Mouse (Mus musculus): ENCODE results near the gene Tmem94. TPM values are rescaled to one million over a fixed set of nuclear protein-coding genes. Genes with fewer than 3 reads are reported as not detected.

Tmem94 gene
- total and polyA plus RNA-seq, 2 experiments, result 11.0 to 41.9 TPM

- Histone ChIP-seq H3K79me2 (ENCODE audit: control insufficient read depth, insufficient read depth, low read length) (no peaks in the 10 kb centered on the region), H3K4me3 (ENCODE audit: insufficient read depth, low read depth, low read length) (no peak overlapping the region), H3K27ac (replicated peaks; ENCODE audit: insufficient read depth, low read depth, low read length) (no peak overlapping the region), H3K9ac (ENCODE audit: low read depth, low read length) (no peak overlapping the region), H3K27me3 (ENCODE audit: control insufficient read depth, insufficient read depth, low read length) (no peaks in the 10 kb centered on the region), H3K4me1 (ENCODE audit: control insufficient read depth, insufficient read depth, low read length) (no peaks in the 10 kb centered on the region), H3K36me3 (ENCODE audit: control insufficient read depth, insufficient read depth, low read length) (no peaks in the 10 kb centered on the region)
- DNase-seq (ENCODE audit: extremely low read depth, low read depth, low spot score), result no peak
- TF ChIP-seq CTCF (IDR thresholded peaks at IDR 0.05; ENCODE audit: low read depth, low read length) (no peak), POLR2A (IDR thresholded peaks at IDR 0.05; ENCODE audit: extremely low read depth, insufficient read depth, low read length) (no peak)
- WGBS, result 65% methylated on average over 1 of the region's 1 CpGs
These were observed 19.1 kb upstream of the Tmem94 start for GRCm38 (mm10) chr11:115746109-115746508.

- Histone ChIP-seq H3K27ac (replicated peaks; ENCODE audit: insufficient read depth, low read depth, low read length) (no peak overlapping the region), H3K79me2 (ENCODE audit: control insufficient read depth, insufficient read depth, low read length) (no peaks in the 10 kb centered on the region), H3K4me1 (ENCODE audit: control insufficient read depth, insufficient read depth, low read length) (no peaks in the 10 kb centered on the region), H3K4me3 (ENCODE audit: insufficient read depth, low read depth, low read length) (no peak overlapping the region), H3K9ac (ENCODE audit: low read depth, low read length) (no peak overlapping the region), H3K36me3 (ENCODE audit: control insufficient read depth, insufficient read depth, low read length) (no peaks in the 10 kb centered on the region), H3K27me3 (ENCODE audit: control insufficient read depth, insufficient read depth, low read length) (no peaks in the 10 kb centered on the region)
- 50% methylated on average over 8 of the region's 8 CpGs for WGBS
- no peak for DNase-seq (ENCODE audit: extremely low read depth, low read depth, low spot score)
- TF ChIP-seq POLR2A (IDR thresholded peaks at IDR 0.05; ENCODE audit: extremely low read depth, insufficient read depth, low read length), result no peak
- TF ChIP-seq CTCF (IDR thresholded peaks at IDR 0.05; ENCODE audit: low read depth, low read length), result no peak
These were observed 18.5 kb upstream of the Tmem94 start for GRCm38 (mm10) chr11:115746762-115747161.

- Histone ChIP-seq H3K27me3 (ENCODE audit: control insufficient read depth, insufficient read depth, low read length) (no peaks in the 10 kb centered on the region), H3K9ac (ENCODE audit: low read depth, low read length) (no peak overlapping the region), H3K27ac (replicated peaks; ENCODE audit: insufficient read depth, low read depth, low read length) (no peak overlapping the region), H3K4me1 (ENCODE audit: control insufficient read depth, insufficient read depth, low read length) (no peaks in the 10 kb centered on the region), H3K36me3 (ENCODE audit: control insufficient read depth, insufficient read depth, low read length) (no peaks in the 10 kb centered on the region), H3K4me3 (ENCODE audit: insufficient read depth, low read depth, low read length) (no peak overlapping the region), H3K79me2 (ENCODE audit: control insufficient read depth, insufficient read depth, low read length) (no peaks in the 10 kb centered on the region)
- whole genome bisulfite sequencing, result 9% methylated on average over 14 of the region's 15 CpGs
- DNase-seq (ENCODE audit: extremely low read depth, low read depth, low spot score), result no peak
- no peak for TF ChIP-seq POLR2A (IDR thresholded peaks at IDR 0.05; ENCODE audit: extremely low read depth, insufficient read depth, low read length)
- TF ChIP-seq CTCF (IDR thresholded peaks at IDR 0.05; ENCODE audit: low read depth, low read length), result no peak
These were observed 17.9 kb upstream of the Tmem94 start for GRCm38 (mm10) chr11:115747351-115747750.

DNA sequence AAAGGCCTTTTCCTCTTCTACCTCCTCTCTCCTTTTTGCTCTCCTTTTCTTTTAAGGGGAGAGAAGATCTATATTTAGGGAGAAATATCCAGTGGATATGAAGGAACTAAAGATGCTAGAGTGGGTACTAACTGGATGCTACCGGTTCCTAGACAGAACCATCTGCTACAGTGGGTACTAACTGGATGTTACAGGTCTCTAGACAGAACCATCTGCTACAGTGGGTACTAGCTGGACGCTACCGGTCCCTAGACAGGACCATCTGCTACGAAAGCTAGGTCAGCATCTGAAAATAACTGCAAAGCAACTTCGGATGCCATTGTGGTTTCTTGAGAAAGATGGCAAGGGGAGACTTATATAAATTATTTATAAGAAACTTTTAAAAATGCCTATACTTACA is 15.4 kb upstream of the Tmem94 start:
- WGBS, result 91% methylated on average over 5 of the region's 5 CpGs

GRCm38 (mm10) chr11:115751725-115752124 is 13.5 kb upstream of the Tmem94 start:
- no peaks in the 10 kb centered on the region for H3K4me1 ChIP-seq (ENCODE audit: control insufficient read depth, insufficient read depth, low read length)
- H3K4me3 ChIP-seq (ENCODE audit: insufficient read depth, low read depth, low read length), result no peak overlapping the region
- WGBS, result 60% methylated on average over 2 of the region's 2 CpGs
- no peak overlapping the region for H3K27ac ChIP-seq (replicated peaks; ENCODE audit: insufficient read depth, low read depth, low read length)
- no peak for DNase-seq (ENCODE audit: extremely low read depth, low read depth, low spot score)
- H3K9ac ChIP-seq (ENCODE audit: low read depth, low read length), result no peak overlapping the region
- H3K79me2 ChIP-seq (ENCODE audit: control insufficient read depth, insufficient read depth, low read length), result no peaks in the 10 kb centered on the region
- H3K36me3 ChIP-seq (ENCODE audit: control insufficient read depth, insufficient read depth, low read length), result no peaks in the 10 kb centered on the region
- H3K27me3 ChIP-seq (ENCODE audit: control insufficient read depth, insufficient read depth, low read length), result no peaks in the 10 kb centered on the region
- TF ChIP-seq POLR2A (IDR thresholded peaks at IDR 0.05; ENCODE audit: extremely low read depth, insufficient read depth, low read length), result no peak
- TF ChIP-seq CTCF (IDR thresholded peaks at IDR 0.05; ENCODE audit: low read depth, low read length), result no peak

More for the DNA sequence above, 15.4 kb upstream of the Tmem94 start:
- Histone ChIP-seq H3K79me2 (ENCODE audit: control insufficient read depth, insufficient read depth, low read length) (no peaks in the 10 kb centered on the region), H3K36me3 (ENCODE audit: control insufficient read depth, insufficient read depth, low read length) (no peaks in the 10 kb centered on the region), H3K27me3 (ENCODE audit: control insufficient read depth, insufficient read depth, low read length) (no peaks in the 10 kb centered on the region), H3K9ac (ENCODE audit: low read depth, low read length) (no peak overlapping the region), H3K27ac (replicated peaks; ENCODE audit: insufficient read depth, low read depth, low read length) (no peak overlapping the region), H3K4me1 (ENCODE audit: control insufficient read depth, insufficient read depth, low read length) (no peaks in the 10 kb centered on the region), H3K4me3 (ENCODE audit: insufficient read depth, low read depth, low read length) (no peak overlapping the region)
- TF ChIP-seq POLR2A (IDR thresholded peaks at IDR 0.05; ENCODE audit: extremely low read depth, insufficient read depth, low read length) (no peak), CTCF (IDR thresholded peaks at IDR 0.05; ENCODE audit: low read depth, low read length) (no peak)
- no peak for DNase-seq (ENCODE audit: extremely low read depth, low read depth, low spot score)

- WGBS, result 90% methylated on average over 7 of the region's 7 CpGs
- no peaks in the 10 kb centered on the region for H3K79me2 ChIP-seq (ENCODE audit: control insufficient read depth, insufficient read depth, low read length)
- TF ChIP-seq POLR2A (IDR thresholded peaks at IDR 0.05; ENCODE audit: extremely low read depth, insufficient read depth, low read length) (no peak), CTCF (IDR thresholded peaks at IDR 0.05; ENCODE audit: low read depth, low read length) (no peak)
- H3K36me3 ChIP-seq (ENCODE audit: control insufficient read depth, insufficient read depth, low read length), result no peaks in the 10 kb centered on the region
- no peak overlapping the region for H3K4me3 ChIP-seq (ENCODE audit: insufficient read depth, low read depth, low read length)
- no peak for DNase-seq (ENCODE audit: extremely low read depth, low read depth, low spot score)
- no peak overlapping the region for H3K9ac ChIP-seq (ENCODE audit: low read depth, low read length)
- H3K27ac ChIP-seq (replicated peaks; ENCODE audit: insufficient read depth, low read depth, low read length), result no peak overlapping the region
- no peaks in the 10 kb centered on the region for H3K27me3 ChIP-seq (ENCODE audit: control insufficient read depth, insufficient read depth, low read length)
- H3K4me1 ChIP-seq (ENCODE audit: control insufficient read depth, insufficient read depth, low read length), result no peaks in the 10 kb centered on the region
These were observed 12.6 kb upstream of the Tmem94 start for GRCm38 (mm10) chr11:115752653-115753052.
